Mouse (Mus musculus) adrenal gland, postnatal 4 days (tissue): ENCODE data around the gene Acad11. TPM values are rescaled to one million over a fixed set of nuclear protein-coding genes. Genes with fewer than 3 reads are reported as not detected.

Experiments
- DNase-seq, 2 experiments: peaks; one replicate each; pipeline ENCODE4 v3.0.0; 2021 to 2022; ENCODE audit warnings: low spot score in 2 of 2, mixed read lengths in 2 of 2
- total RNA-seq, 2 experiments: library from RNA; stranded (reverse); gene quantifications; 2 replicates each; pipeline ENCODE4 v1.2.3; 2021

Acad11 gene
- total RNA-seq, 2 experiments from 2014 or later = 33.8 to 42.7 TPM

DNA sequence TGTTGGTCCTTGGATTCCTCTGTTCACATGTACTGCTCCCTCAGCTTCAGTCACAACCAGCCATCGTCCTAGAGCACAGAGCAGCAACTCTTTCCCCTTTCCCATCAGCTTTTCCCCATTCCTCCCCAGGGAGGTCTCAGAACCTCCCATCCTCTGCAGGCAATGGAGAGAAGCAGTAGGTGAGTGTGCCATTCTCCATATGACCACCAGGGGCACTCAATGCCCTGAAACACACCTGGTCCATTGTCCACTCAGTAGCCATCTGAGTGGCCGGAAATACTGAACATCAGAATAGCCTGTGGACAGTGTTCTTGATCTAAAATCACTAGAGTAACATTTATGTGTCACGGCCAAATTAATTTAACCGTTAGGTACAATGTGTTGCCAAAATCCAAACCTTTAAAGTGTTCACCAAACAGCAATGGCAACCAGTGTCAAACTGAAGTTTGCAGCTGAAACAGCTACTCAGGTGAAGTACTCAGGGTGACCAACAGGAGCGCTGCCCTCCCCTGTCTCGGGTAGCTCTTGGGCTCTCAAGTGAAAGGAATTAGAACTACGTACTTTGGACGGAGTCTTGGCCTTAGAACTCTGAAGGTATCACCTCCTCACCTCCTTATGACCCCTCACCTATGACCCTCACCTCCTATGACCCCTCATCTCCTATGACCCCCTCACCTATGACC is 81.3 kb downstream of the Acad11 start:
- no peak for DNase-seq

DNA sequence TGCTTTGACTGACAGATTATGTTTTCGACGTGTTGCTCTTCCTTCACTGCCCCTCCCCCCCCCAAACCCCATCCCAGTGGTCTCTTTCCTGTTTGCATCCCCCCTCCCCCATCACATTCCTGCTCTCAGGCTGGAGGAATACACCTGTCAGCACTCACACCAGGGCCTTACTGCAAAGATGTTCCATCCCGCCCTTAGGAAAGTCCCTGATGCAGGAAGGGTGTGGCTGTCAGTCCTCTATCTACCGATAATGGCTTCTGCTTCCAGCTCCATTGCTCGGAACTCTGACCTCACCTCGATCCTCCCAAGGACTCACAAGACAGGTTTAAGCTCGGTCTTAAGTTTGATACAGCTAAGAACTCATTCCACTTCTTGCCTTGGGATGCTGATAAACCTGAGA is 83.5 kb downstream of the Acad11 start:
- no peak for DNase-seq

DNA sequence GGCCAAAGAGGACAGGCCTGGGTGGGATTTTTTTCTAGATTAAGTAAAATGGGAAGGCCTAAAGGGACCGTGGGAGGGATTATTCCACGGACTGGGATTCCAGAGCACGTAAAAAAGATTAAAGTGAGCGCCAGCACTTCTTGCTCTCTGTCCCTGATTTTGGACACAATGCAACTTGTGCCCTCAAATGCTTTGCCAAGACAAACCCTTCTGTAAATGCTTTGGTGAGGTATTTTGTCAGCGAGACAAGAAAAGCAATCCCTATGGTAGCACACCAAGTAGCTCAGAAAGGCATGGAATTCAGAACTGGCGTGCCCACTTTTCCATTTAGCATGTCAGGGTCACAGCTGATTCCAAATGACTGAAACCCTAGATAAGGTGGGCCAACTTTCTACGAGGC is 85.8 kb downstream of the Acad11 start:
- DNase-seq = no peak

DNA sequence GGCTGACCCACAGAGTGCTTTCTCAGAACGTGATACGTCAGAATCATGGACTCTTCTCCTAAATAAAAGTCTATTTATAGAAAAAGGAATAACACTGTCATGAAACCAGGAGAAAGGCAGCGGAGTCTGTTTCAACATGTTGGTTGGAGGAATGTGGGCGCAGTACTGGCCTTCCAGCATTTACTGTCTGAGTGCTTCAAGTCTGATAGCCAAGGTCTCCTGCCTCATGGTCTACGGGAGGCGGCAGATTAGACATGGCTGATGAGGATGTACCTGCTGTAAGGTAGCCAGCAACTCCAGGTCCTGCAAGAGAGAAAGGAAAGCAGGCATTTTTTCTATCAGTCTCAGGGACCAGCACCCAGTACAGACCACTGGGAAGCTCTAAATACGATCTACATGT is 88.9 kb downstream of the Acad11 start:
- DNase-seq = no peak

DNA sequence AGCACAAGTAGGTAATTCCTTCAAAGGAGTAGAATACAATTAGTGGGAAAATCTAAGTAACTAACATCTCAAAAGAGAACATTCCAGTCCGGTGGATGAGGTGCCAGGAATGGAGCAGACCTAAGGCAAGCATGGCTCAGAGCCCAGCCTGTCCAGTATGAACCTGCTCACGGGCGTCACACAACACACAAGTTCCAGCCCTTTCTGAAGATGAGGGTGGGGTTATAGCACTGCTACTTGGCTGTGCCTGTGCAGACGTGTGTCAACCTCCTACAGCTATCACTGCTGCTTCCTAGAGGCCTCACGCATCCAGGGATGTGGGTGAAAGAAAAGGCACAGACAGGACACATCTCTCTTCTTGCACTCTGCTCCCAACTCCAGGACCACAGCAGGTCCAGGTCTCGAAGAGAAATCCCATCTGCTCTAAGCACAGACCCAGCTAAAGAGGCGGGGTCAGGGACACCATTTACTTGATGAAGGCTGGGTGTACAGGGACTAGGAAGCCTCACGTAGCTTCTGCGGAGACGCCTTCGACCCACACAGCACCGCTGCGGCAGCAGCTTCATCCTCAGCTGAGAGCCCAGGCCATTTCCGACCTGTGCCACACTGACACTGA is 92.0 kb downstream of the Acad11 start:
- DNase-seq = no peak

DNA sequence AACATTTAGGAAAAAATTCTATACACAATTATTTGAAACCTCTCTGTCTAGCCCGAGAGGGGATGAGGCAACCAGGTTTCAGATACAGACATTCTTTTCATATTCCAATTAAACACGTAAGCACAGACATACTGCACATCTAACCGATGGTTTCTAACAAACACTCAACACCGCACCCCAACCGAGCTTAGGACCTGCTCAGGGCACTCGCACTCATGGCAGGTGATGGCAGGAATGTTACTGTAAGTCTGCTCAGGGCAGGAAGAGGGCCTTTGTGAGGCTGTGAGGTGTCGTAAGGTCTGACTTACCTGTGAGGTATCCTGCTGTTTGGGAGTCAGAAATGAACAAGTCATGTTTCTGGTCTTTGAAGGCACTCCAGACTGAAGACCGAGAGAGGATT is 93.3 kb downstream of the Acad11 start:
- no peak for DNase-seq

DNA sequence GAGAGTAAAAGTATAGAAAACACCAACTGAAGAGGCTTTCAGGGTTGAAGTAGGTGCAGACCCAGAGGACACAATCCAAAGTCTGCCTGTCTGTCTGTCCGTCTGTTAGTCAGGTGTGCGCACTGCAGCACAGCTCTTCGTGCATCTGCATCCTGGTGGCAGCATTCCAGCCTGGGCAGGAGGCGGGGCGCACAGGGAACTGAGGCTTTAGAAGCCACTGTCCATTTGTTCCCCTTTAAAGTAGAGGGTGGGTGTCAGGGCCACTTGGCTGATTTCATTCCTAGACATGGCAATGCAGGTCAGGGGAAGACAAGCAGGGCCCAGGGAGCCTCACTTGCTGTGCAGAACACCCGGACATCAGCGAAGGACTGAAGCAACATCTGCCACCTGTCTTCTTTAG is 94.1 kb downstream of the Acad11 start:
- no peak for DNase-seq

DNA sequence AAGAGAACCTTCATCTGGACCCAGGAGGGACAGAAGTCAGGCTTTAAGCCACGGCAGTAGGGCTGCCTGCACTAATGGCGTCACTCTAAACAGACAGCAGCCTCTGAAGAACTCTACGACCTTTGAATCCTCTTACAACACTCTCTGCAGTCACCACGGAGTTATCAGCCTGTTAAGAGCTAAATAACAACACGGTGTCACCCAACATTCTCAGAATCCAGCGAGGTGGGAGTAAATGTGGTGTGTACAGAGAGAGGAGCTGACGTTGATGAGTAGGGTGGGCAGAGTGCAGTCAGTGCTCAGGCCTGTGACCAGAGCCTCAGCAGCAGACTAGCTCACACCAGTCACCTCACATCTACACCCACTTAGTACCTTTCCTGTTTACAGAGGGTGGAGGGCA is 97.9 kb downstream of the Acad11 start:
- DNase-seq = no peak

DNA sequence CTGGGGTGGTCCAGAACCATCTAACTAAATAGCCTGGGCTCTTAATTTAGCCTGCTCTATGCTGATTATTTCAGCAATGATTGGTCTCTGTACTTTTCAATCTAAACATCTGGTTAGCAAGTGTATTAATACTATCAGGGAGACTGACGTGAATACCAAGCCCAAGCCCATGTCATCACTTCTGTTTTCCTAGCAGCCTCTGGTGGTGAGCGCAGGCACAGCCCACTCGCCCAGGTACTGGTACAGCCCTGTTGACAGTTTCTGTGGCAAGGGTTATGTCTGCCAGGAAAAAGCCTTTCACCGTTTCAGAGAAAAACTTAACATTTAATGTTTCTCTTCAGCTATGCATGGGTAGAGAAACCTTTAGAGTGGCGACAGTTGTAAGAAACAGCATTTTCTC is 101.0 kb downstream of the Acad11 start:
- DNase-seq = no peak

DNA sequence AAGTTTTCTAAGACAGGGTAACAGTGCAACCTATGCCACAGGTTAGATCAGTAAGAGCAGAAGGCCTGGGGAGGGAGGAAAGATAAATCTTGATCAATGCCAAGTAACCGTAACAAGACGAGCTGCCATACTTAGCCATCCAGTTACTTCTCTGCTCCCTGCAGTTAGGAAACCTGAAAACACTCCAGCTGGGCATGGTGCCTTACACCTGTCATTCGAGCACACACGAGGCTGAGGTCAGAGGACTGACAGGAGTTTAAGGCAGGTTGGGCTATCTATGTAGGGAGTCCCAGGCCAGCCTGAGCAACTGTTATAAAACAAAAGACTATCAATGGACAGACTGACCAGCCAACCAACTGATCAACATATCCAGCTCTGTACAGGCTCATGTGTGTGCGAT is 102.7 kb downstream of the Acad11 start:
- no peak for DNase-seq

DNA sequence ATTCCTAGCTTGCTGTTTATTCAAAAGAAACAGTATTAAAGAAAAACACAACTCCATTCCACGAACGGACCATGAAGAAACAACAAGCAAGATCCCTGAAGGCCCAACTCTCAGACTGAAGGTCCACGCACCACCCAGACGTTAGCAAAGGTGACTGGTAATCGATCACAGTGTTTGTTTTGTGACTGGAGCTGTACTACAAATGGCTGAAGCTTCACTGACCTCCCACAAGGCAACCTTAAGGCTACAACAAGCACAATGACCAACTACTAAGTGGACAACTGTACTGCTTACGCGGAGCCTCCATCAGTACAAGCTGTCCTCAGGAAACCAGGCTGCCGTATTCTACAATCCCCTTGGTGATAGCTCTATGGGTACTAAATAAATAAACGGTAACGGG is 106.8 kb downstream of the Acad11 start:
- no peak for DNase-seq

DNA sequence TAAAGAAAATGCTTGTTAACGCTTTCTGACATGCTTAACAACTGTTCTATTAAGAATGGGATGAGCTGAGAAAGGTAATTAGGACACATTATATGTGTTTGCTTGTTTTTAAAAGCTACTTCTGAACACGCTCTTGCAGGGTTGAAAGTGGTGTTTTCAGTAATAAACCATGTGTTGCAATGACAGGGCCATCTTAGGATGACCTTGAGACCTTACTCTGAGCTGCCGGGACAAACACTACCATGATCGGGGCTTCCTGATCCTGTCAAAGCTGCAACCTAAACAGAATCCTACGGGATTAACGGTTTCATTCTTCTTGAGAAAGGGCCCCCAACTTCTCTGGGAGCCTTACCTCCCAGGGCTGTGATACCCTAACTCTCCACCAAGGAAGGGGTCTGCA is 108.5 kb downstream of the Acad11 start:
- DNase-seq = no peak

DNA sequence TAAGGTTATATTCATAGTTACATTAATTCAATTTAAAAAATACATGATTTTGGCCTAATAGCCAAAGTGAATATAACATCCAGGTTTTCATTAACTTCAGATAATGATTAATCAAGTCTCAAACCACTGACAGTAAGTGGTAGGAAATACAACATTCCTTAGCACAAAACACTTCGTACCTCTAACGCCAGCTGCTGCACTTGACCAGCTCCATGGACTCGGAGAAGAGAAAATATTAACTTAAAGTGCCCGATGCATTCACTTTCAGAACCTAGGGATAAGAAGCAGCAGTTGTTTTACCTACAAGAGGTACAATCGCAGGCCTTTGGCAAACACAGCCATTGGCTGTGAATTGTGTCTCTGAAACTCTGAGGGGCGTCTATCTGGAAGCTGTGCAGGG is 109.2 kb downstream of the Acad11 start:
- no peak for DNase-seq

Other genes with a start within 250 kb of the Acad11 start
- gene Nphp3, start 60.8 kb upstream of the Acad11 start, total RNA-seq = 10 to 100 TPM in 1 of 2 experiments, 1 to 10 TPM in 1; 9.8 to 10.6 TPM
- not detected for gene Gm28305, start 22.7 kb upstream of the Acad11 start, total RNA-seq
- 10 to 100 TPM; 36.9 to 40.3 TPM for gene Uba5, start 243 bp upstream of the Acad11 start, total RNA-seq
- 1 to 10 TPM; 1.2 to 1.4 TPM for gene Ackr4, start 63.6 kb downstream of the Acad11 start, total RNA-seq
- gene Dnajc13, start 199.6 kb downstream of the Acad11 start, total RNA-seq = 10 to 100 TPM; 50.6 to 57.1 TPM